ENCODE assay signal across 8 mouse cellular contexts in the genomic region with DNA sequence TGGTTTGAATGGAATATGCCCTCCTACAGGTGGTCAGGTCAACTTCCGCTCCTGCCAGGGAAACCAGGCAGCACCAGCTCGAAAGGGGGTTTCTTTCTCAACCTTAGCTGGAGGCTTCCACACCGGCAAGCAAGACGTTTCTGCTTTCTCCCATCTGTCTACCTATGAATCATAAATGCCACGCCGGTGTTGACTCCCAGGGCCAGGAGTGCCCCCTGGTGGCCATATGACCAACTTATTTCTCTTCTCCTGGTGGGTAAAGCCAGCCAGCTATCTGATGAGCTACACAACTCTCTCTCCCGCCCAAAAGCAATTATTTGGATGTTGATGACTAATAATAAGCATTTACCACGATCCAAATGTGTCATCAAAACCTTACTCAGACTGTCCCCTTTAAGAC. TPM values are rescaled to one million over a fixed set of nuclear protein-coding genes. Genes with fewer than 3 reads are reported as not detected.
DNase-seq lines count a peak whose midpoint lies in the region; ATAC-seq and TF ChIP-seq lines count a peak whose summit lies in the region.

No protein-coding gene starts in this region.

- H3K4me3 ChIP-seq in CH12.LX (replicated peaks in 1 of 3; ENCODE audit: low read depth in 2 of 3, low read length in 2 of 3, poor library complexity in 1 of 3) = no peak overlapping the region
- no peak overlapping the region for H3K4me3 ChIP-seq in heart, embryonic 12.5 days
- H3K4me3 ChIP-seq in lung, embryonic 14.5 days (ENCODE audit: low read depth, low read length) = no peak overlapping the region

- H3K36me3 ChIP-seq in CH12.LX (replicated peaks in 1 of 2; ENCODE audit: control insufficient read depth in 1 of 2, insufficient read depth in 1 of 2, low read length in 1 of 2) = no peaks in the 10 kb centered on the region
- no peaks in the 10 kb centered on the region for H3K36me3 ChIP-seq in heart, embryonic 12.5 days
- H3K36me3 ChIP-seq in lung, embryonic 14.5 days (ENCODE audit: insufficient read depth) = no peaks in the 10 kb centered on the region

- dilution Hi-C loops in CH12.LX (cut with MboI; ENCODE audit: extremely low pct_ligation_motif_present, extremely low pct_unique_long_range_greater_than_20kb, low sequenced_read_pairs) = no loop called here

- TF ChIP-seq EP300 in CH12.LX (IDR thresholded peaks at IDR 0.05; ENCODE audit: low read length) = no peak

- WGBS in heart, embryonic 12.5 days = 20% methylated on average over 8 of the region's 8 CpGs
- WGBS in lung, embryonic 14.5 days = 19% methylated on average over 8 of the region's 8 CpGs

- in situ Hi-C loops in CH12.LX (cut with MboI; ENCODE audit: low pct_ligation_motif_present, low pct_unique_long_range_greater_than_20kb, low sequenced_read_pairs) = loop anchor here (10.0 to 25.0 kb wide), 2 partner anchors 59 to 696 kb away; partner anchors contain the start of gene Gm10271

- no peaks in the 10 kb centered on the region for H3K9me3 ChIP-seq in CH12.LX (replicated peaks; ENCODE audit: low read length)
- H3K9me3 ChIP-seq in heart, embryonic 12.5 days (replicated peaks) = no peaks in the 10 kb centered on the region
- H3K9me3 ChIP-seq in lung, embryonic 14.5 days (ENCODE audit: low read depth, low read length) = no peaks in the 10 kb centered on the region

- H3K79me2 ChIP-seq in CH12.LX (replicated peaks; ENCODE audit: control insufficient read depth, extremely low read depth, insufficient read depth, poor library complexity, severe bottlenecking) = no peaks in the 10 kb centered on the region

- peaks cover 1% of the 10 kb centered on the region for H3K27me3 ChIP-seq in CH12.LX (replicated peaks)
- no peaks in the 10 kb centered on the region for H3K27me3 ChIP-seq in heart, embryonic 12.5 days (replicated peaks)
- H3K27me3 ChIP-seq in lung, embryonic 14.5 days (ENCODE audit: insufficient read depth, low read length) = no peaks in the 10 kb centered on the region

- TF ChIP-seq RAD21 in CH12.LX (IDR thresholded peaks at IDR 0.05; ENCODE audit: low read depth, low read length) = peak; percentile 89

- peaks cover 2% of the 10 kb centered on the region in 2 experiments; a peak in 1 of 4 replicates for H3K4me1 ChIP-seq in CH12.LX (ENCODE audit: control insufficient read depth in 1 of 2, insufficient read depth in 2 of 2)
- no peaks in the 10 kb centered on the region for H3K4me1 ChIP-seq in heart, embryonic 12.5 days (replicated peaks)
- no peaks in the 10 kb centered on the region for H3K4me1 ChIP-seq in lung, embryonic 14.5 days (ENCODE audit: insufficient read depth)

- peak; percentile 89 for DNase-seq in CH12.LX (ENCODE audit: extremely low read depth)
- peak; percentile 76 for DNase-seq in adrenal gland, adult 8-10 months
- DNase-seq in embryo, embryonic 11 days = peak; percentile 89
- peak; percentile 90 to 91 for DNase-seq in kidney, postnatal 4 days
- peak; percentile 90 for DNase-seq in lung, embryonic 14.5 days
- peak; percentile 75 for DNase-seq in retina, postnatal 1 day
- peak; percentile 90 for DNase-seq in thymus, postnatal 4 days

- peak overlapping the region; percentile 70 for H3K4me2 ChIP-seq in CH12.LX (ENCODE audit: insufficient read depth, low read depth, poor library complexity, severe bottlenecking)
- H3K4me2 ChIP-seq in heart, embryonic 12.5 days = peak overlapping the region; percentile 33
- H3K4me2 ChIP-seq in lung, embryonic 14.5 days = no peak overlapping the region

- no peak; the same call in 1 of the 2 replicates for ATAC-seq in heart, embryonic 12.5 days (ENCODE audit: insufficient number of reproducible peaks, low FRiP score)
- ATAC-seq in lung, embryonic 14.5 days (ENCODE audit: insufficient read depth) = no peak

- H3K9ac ChIP-seq in CH12.LX (ENCODE audit: insufficient read depth, low read depth) = no peak overlapping the region
- no peak overlapping the region for H3K9ac ChIP-seq in heart, embryonic 12.5 days
- no peak overlapping the region for H3K9ac ChIP-seq in lung, embryonic 14.5 days

- TF ChIP-seq CTCF in CH12.LX (conservative IDR thresholded peaks at IDR 0.05 in 1 of 2, IDR thresholded peaks at IDR 0.05 in 1 of 2; ENCODE audit: low read depth in 2 of 2, low read length in 2 of 2) = peak; percentile 60 to 94; a peak in 3 of 4 replicates
- peak; percentile 87 for TF ChIP-seq CTCF in lung, embryonic 14.5 days (IDR thresholded peaks at IDR 0.05; ENCODE audit: low read depth)

- H3K27ac ChIP-seq in CH12.LX (ENCODE audit: insufficient read depth, low read depth) = no peak overlapping the region
- no peak overlapping the region for H3K27ac ChIP-seq in heart, embryonic 12.5 days (ENCODE audit: poor library complexity, severe bottlenecking)
- no peak overlapping the region for H3K27ac ChIP-seq in lung, embryonic 14.5 days (ENCODE audit: low read depth)

- TF ChIP-seq POLR2A in CH12.LX (IDR thresholded peaks at IDR 0.05; ENCODE audit: low read depth, low read length) = no peak

TF ChIP-seq in CH12.LX, 34 proteins besides CTCF, POLR2A, EP300 and RAD21:
- TF ChIP-seq GABPA (IDR thresholded peaks at IDR 0.05; ENCODE audit: insufficient replicate concordance, low read depth, low read length) (no peak), TCF12 (IDR thresholded peaks at IDR 0.05; ENCODE audit: low read depth, low read length) (no peak), SMC3 (IDR thresholded peaks at IDR 0.05; ENCODE audit: low read depth, low read length) (peak; percentile 91), CHD1 (IDR thresholded peaks at IDR 0.05; ENCODE audit: low read depth, low read length) (no peak), IRF4 (IDR thresholded peaks at IDR 0.05; ENCODE audit: low read depth, low read length) (peak; percentile 36; the same call in 1 of the 2 replicates), ZKSCAN1 (IDR thresholded peaks at IDR 0.05; ENCODE audit: borderline replicate concordance, low read depth, low read length) (no peak), ZC3H11A (IDR thresholded peaks at IDR 0.05; ENCODE audit: low read depth, low read length) (peak; percentile 37; the same call in 1 of the 2 replicates), PAX5 (IDR thresholded peaks at IDR 0.05; ENCODE audit: low read length) (no peak), JUND (conservative IDR thresholded peaks at IDR 0.05; ENCODE audit: low read depth, low read length) (peak; percentile 83), JUN (IDR thresholded peaks at IDR 0.05; ENCODE audit: insufficient read depth, low read depth, low read length) (peak; percentile 44; the same call in 1 of the 2 replicates), MEF2A (IDR thresholded peaks at IDR 0.05; ENCODE audit: borderline replicate concordance, low read depth, low read length) (peak; percentile 24; the same call in 1 of the 2 replicates)
TF ChIP-seq in CH12.LX: peak in this region for 6.

RNA-seq across cellular contexts. Expression of gene Lrrc10, which starts 11.4 kb away (rescaled TPM):
- total RNA-seq in CH12.LX (2012; rRNA removed) (not detected in 2 replicates), CH12.LX (2014; rRNA removed) (not detected in 2 replicates)
- not detected in 2 replicates for polyA plus RNA-seq in CH12.LX (2012; ENCODE audit: insufficient read length, low read depth)
- not detected for total RNA-seq in adrenal gland, adult 8-10 months (2022)
- polyA plus RNA-seq in heart, embryonic 12.5 days (2016; fragmentation: Nextera tagmentation; extraction: Ambion mirVana) = 52.9 and 57.4 TPM in 2 replicates
- 0.17 and 0.47 TPM in 2 replicates for polyA plus RNA-seq in lung, embryonic 14.5 days (2014; fragmentation: Nextera tagmentation; extraction: Ambion mirVana)

RNA-seq across cellular contexts. Expression of gene Cct2, which starts 29.8 kb away (rescaled TPM):
- total RNA-seq in CH12.LX (2012; rRNA removed) (448 and 469 TPM in 2 replicates), CH12.LX (2014; rRNA removed) (901 and 1,012 TPM in 2 replicates)
- polyA plus RNA-seq in CH12.LX (2012; ENCODE audit: insufficient read length, low read depth) = 723 and 889 TPM in 2 replicates
- total RNA-seq in adrenal gland, adult 8-10 months (2022) = 100 to 1,000 TPM; 184 to 239 (median 209) TPM
- polyA plus RNA-seq in heart, embryonic 12.5 days (2016; fragmentation: Nextera tagmentation; extraction: Ambion mirVana) = 171 and 182 TPM in 2 replicates
- 274 and 283 TPM in 2 replicates for polyA plus RNA-seq in lung, embryonic 14.5 days (2014; fragmentation: Nextera tagmentation; extraction: Ambion mirVana)

RNA-seq across cellular contexts. Expression of gene Best3, which starts 47.7 kb away (rescaled TPM):
- total RNA-seq in CH12.LX (2012; rRNA removed) = not detected in 2 replicates
- total RNA-seq in CH12.LX (2014; rRNA removed) = not detected in 2 replicates
- not detected in 2 replicates for polyA plus RNA-seq in CH12.LX (2012; ENCODE audit: insufficient read length, low read depth)
- 1 to 10 TPM in 1 of 4 experiments, under 1 TPM in 3; 0.31 to 1.0 (median 0.69) TPM for total RNA-seq in adrenal gland, adult 8-10 months (2022)
- polyA plus RNA-seq in heart, embryonic 12.5 days (2016; fragmentation: Nextera tagmentation; extraction: Ambion mirVana) = 0.13 and 0.50 TPM in 2 replicates
- polyA plus RNA-seq in lung, embryonic 14.5 days (2014; fragmentation: Nextera tagmentation; extraction: Ambion mirVana) = 0.11 and 0.39 TPM in 2 replicates

Comparison
In these comparisons a context has a peak if more than half of its experiments do, and no peak if none do; other contexts are left out.
1. RNA of gene Lrrc10, which starts 11.4 kb away (polyA plus RNA-seq): 52.9 to 57.4 TPM in heart, embryonic 12.5 days; 0.17 to 0.47 TPM in lung, embryonic 14.5 days and not detected in CH12.LX; every median in the first group is over 10 times any median in the second.
2. Peak in every context shown above with its lines, with median percentiles within 50 percentile points of each other: DNase-seq.